Mouse (Mus musculus) spleen, adult 2 months (tissue): ENCODE data around the gene Mfng. TPM values are rescaled to one million over a fixed set of nuclear protein-coding genes. Genes with fewer than 3 reads are reported as not detected.

Source experiments
- DNase-seq, 2 experiments: peaks; one replicate each; pipeline versions ENCODE4 v3.0.0 to v3.0.0-alpha.2; 2012 to 2021; ENCODE audit warnings: low spot score in 2 of 2, low read depth in 1 of 2
- H3K27ac ChIP-seq: fragments of 200-500 bp; 2 replicates; pipeline ENCODE4 v1.5.1; 2012; ENCODE audit warnings: low read length, inconsistent platforms; ENCODE audit not compliant: insufficient read depth
- H3K27me3 ChIP-seq: fragments of 200-500 bp; 2 replicates; pipeline ENCODE4 v1.6.1; 2012; ENCODE audit warnings: mild to moderate bottlenecking, moderate library complexity, low read length, inconsistent platforms; ENCODE audit not compliant: control insufficient read depth, insufficient read depth
- H3K36me3 ChIP-seq: fragments of 200-500 bp; 2 replicates; pipeline ENCODE4 v1.6.1; 2012; ENCODE audit warnings: mild to moderate bottlenecking, low read length, inconsistent platforms; ENCODE audit not compliant: control insufficient read depth, insufficient read depth
- H3K4me1 ChIP-seq: fragments of 200-500 bp; 2 replicates; pipeline ENCODE4 v1.6.1; 2011; ENCODE audit warnings: inconsistent platforms; ENCODE audit not compliant: control insufficient read depth, insufficient read depth, insufficient read length
- H3K4me3 ChIP-seq: fragments of 200-500 bp; 2 replicates; pipeline ENCODE4 v1.5.1; 2011; ENCODE audit warnings: mild to moderate bottlenecking, inconsistent platforms; ENCODE audit not compliant: insufficient read depth, insufficient read length; ENCODE audit errors: extremely low read depth
- CTCF ChIP-seq: fragments of 200-500 bp; IDR thresholded peaks from 2 replicates; pipeline ENCODE4 v1.5.1; 2011; ENCODE audit warnings: mild to moderate bottlenecking, inconsistent platforms; ENCODE audit not compliant: insufficient read depth, insufficient read length, insufficient replicate concordance; ENCODE audit errors: extremely low read depth
- POLR2A ChIP-seq: fragments of 200-500 bp; IDR thresholded peaks from 2 replicates; pipeline ENCODE4 v1.6.1; 2011; ENCODE audit warnings: low read depth, low read length, inconsistent platforms
- WGBS: fragments of 180-500 bp; shearing (Covaris S2); methylation state at CpG from one replicate; pipeline ENCODE4 v1.1.7; 2018; 5-methylcytosine and 5-hydroxymethylcytosine counted together
- polyA plus RNA-seq: library from polyadenylated mRNA; depleted of rRNA; stranded (reverse); fragments of >200 nt; gene quantifications from 2 replicates; pipeline ENCODE4 v1.2.3, GENCODE M21; 2012

Gene Mfng
- polyA plus RNA-seq, 1 experiment: 66.0 TPM

GRCm38 (mm10) chr15:78807141-78807540 lies 33.9 kb upstream of the Mfng start:
- Histone ChIP-seq H3K36me3 (no peaks in the 10 kb centered on the region), H3K4me3 (no peak overlapping the region), H3K4me1 (peaks cover 10% of the 10 kb centered on the region), H3K27ac (no peak overlapping the region), H3K27me3 (peaks cover 8% of the 10 kb centered on the region; the same call in 1 of the 2 replicates)
- 82% methylated on average over 3 of the region's 3 CpGs for WGBS
- no peak for TF ChIP-seq POLR2A
- TF ChIP-seq CTCF: no peak
- no peak for DNase-seq

DNA sequence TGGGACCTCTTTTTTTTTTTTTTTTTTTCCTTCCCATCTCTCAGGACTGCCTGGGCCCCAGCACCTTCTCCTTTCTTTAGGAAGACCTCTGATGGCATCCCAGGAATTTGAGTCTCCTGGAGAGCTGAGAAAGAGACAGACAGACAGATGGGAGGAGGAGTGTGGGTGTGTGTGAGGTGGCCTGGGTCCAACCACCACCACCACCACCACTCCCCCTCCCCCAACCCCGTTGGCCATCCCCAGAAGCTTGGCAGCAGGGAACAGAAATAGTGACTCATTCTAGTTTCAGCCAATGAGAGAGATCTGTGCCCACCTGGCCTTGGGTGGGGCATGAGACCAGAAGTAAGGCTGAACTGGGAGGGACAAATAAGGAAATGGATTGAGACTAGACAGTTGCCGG lies 33.3 kb upstream of the Mfng start:
- Histone ChIP-seq H3K27me3 (peaks cover 10% of the 10 kb centered on the region; the same call in 1 of the 2 replicates), H3K27ac (no peak overlapping the region), H3K36me3 (no peaks in the 10 kb centered on the region), H3K4me1 (peaks cover 12% of the 10 kb centered on the region), H3K4me3 (no peak overlapping the region)
- WGBS: 34% methylated on average over 2 of the region's 2 CpGs
- no peak for TF ChIP-seq POLR2A
- TF ChIP-seq CTCF: no peak
- DNase-seq: no peak

GRCm38 (mm10) chr15:78805351-78805750 lies 32.1 kb upstream of the Mfng start:
- Histone ChIP-seq H3K4me1 (peaks cover 12% of the 10 kb centered on the region), H3K27me3 (peaks cover 10% of the 10 kb centered on the region; the same call in 1 of the 2 replicates), H3K36me3 (no peaks in the 10 kb centered on the region), H3K4me3 (no peak overlapping the region), H3K27ac (no peak overlapping the region)
- WGBS: 69% methylated on average over 2 of the region's 2 CpGs
- DNase-seq: no peak
- no peak for TF ChIP-seq CTCF
- TF ChIP-seq POLR2A: no peak

DNA sequence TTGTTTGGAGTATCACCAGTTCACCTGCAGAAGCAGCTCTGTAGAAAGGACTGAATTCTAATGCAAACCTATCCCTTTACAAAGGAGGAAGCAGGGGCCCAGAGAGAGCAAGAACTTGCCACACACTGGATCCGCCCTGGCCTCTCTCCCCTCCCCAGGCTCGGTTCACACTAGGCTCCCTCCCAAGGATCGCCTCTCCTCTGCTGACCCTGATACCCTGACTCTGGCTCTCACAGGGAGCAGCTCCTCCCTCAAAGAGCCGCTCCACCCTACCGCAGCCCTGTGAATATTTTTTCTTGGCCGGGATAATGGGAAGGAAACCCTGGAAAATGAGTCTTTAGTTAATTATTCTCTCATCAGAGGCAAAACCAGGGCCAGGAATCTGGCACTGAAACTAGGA lies 31.1 kb upstream of the Mfng start:
- Histone ChIP-seq H3K4me3 (no peak overlapping the region), H3K4me1 (peaks cover 12% of the 10 kb centered on the region), H3K27ac (no peak overlapping the region), H3K36me3 (no peaks in the 10 kb centered on the region), H3K27me3 (peaks cover 10% of the 10 kb centered on the region; the same call in 1 of the 2 replicates)
- TF ChIP-seq CTCF (no peak), POLR2A (no peak)
- WGBS: 54% methylated on average over 6 of the region's 6 CpGs
- no peak for DNase-seq

DNA sequence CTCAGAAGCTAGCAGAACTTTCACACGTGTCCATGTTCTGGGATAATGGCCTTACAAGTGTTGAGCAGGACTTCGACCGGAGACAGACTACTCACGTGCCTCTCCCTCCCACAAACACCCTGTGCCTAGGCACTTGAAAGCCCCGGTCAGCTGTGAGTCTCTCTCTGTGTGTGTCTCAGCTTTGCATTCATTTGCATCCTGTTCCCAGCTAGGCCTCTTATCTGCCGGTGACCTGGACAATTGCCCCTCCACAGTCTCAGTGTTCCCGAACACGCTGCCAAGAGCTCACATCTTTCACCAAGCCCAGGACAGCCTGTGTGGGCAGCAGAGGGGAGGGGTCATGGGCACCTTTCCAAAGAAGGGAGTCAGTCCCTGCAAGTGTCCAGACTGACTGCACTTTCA lies 30.2 kb upstream of the Mfng start:
- no peaks in the 10 kb centered on the region for H3K36me3 ChIP-seq
- no peak for DNase-seq
- H3K4me3 ChIP-seq: no peak overlapping the region
- H3K27me3 ChIP-seq: peaks cover 10% of the 10 kb centered on the region; the same call in 1 of the 2 replicates
- TF ChIP-seq POLR2A (no peak), CTCF (no peak)
- H3K4me1 ChIP-seq: peaks cover 12% of the 10 kb centered on the region
- 42% methylated on average over 8 of the region's 8 CpGs for WGBS
- H3K27ac ChIP-seq: no peak overlapping the region

DNA sequence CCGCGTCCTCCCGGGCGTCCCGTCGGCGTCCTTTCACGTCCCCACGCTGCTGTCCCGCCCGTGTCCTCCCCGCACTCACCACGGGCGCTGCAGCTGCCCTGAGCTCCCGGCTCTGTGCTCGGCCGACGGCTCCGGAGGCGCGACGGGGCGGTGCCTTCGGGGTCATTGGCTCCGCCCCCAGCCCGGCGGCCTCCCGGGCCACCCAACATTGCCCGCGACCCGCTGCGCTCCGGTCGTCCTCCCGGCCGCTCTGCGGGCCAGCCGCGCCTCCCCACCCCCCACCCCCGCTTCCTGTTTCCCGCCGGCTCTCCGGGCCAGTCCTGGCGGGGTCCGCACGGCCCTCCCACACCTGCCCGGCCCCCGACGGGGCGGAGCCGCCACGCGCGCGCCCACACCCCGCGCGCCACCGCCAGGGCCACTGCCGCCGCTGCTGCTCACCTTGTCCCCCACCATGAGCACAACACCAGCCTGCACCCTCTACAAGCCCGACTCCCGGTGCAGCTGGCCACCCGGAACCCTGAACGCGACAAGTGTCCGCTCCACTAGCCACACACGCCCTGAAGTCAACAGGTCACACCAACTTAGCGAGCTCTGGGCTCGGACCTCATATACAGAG lies 29.6 kb upstream of the Mfng start, which contains the start of gene Card10:
Gene Card10, minus strand, starts transcription at position 267 of the 616 bp plus-strand sequence.
- Histone ChIP-seq H3K36me3 (no peaks in the 10 kb centered on the region), H3K27me3 (peaks cover 10% of the 10 kb centered on the region; the same call in 1 of the 2 replicates), H3K4me3 (peak within 1 kb of the TSS; percentile 61), H3K4me1 (peaks cover 12% of the 10 kb centered on the region), H3K27ac (peak within 1 kb of the TSS; percentile 33)
- TF ChIP-seq POLR2A: no peak
- peak in 1 of 2 experiments; percentile 40 for DNase-seq
- 4% methylated on average over 53 of the region's 70 CpGs for WGBS
